Mouse (Mus musculus) layer of hippocampus, adult 11-12 months (tissue): Measurements from ENCODE around the gene H2-DMb2.

Experiments used
- DNase-seq: peaks from one replicate; pipeline ENCODE4 v3.0.0; 2022; ENCODE audit warnings: low spot score

Gene H2-DMb2

GRCm38 (mm10) chr17:34143033-34143432, at the start of gene H2-DMb2:
Gene H2-DMb2, plus strand, starts transcription at chr17:34143307.
- DNase-seq, result peak; percentile 69

- no peak for DNase-seq
Measured at GRCm38 (mm10) chr17:34094283-34095035, 48.6 kb upstream of the H2-DMb2 start.

- DNase-seq, result no peak
Measured at GRCm38 (mm10) chr17:34096497-34097010, 46.6 kb upstream of the H2-DMb2 start.

GRCm38 (mm10) chr17:34097272-34097671, 45.8 kb upstream of the H2-DMb2 start:
- DNase-seq, result no peak

GRCm38 (mm10) chr17:34098709-34099479, 44.2 kb upstream of the H2-DMb2 start:
- no peak for DNase-seq

- no peak for DNase-seq
Measured at GRCm38 (mm10) chr17:34099531-34099930, 43.6 kb upstream of the H2-DMb2 start.

GRCm38 (mm10) chr17:34101185-34101584, 41.9 kb upstream of the H2-DMb2 start:
- no peak for DNase-seq

- DNase-seq, result peak; percentile 96
Measured at GRCm38 (mm10) chr17:34101604-34102032, 41.5 kb upstream of the H2-DMb2 start.

- DNase-seq, result no peak
Measured at GRCm38 (mm10) chr17:34102831-34103230, 40.3 kb upstream of the H2-DMb2 start.

- DNase-seq, result no peak
Measured at GRCm38 (mm10) chr17:34104804-34105203, 38.3 kb upstream of the H2-DMb2 start.

- DNase-seq, result no peak
Measured at GRCm38 (mm10) chr17:34106555-34106954, 36.6 kb upstream of the H2-DMb2 start.

GRCm38 (mm10) chr17:34107109-34107867, 35.8 kb upstream of the H2-DMb2 start:
- no peak for DNase-seq

GRCm38 (mm10) chr17:34108460-34108859, 34.6 kb upstream of the H2-DMb2 start:
- DNase-seq, result no peak

- no peak for DNase-seq
Measured at GRCm38 (mm10) chr17:34109038-34109805, 33.9 kb upstream of the H2-DMb2 start.

- no peak for DNase-seq
Measured at GRCm38 (mm10) chr17:34109806-34110195, 33.3 kb upstream of the H2-DMb2 start.

- no peak for DNase-seq
Measured at GRCm38 (mm10) chr17:34110309-34110708, 32.8 kb upstream of the H2-DMb2 start.

- no peak for DNase-seq
Measured at GRCm38 (mm10) chr17:34114114-34114513, 29.0 kb upstream of the H2-DMb2 start.

GRCm38 (mm10) chr17:34116736-34117370, 26.3 kb upstream of the H2-DMb2 start:
- DNase-seq, result no peak

GRCm38 (mm10) chr17:34117421-34118112, 25.5 kb upstream of the H2-DMb2 start:
- no peak for DNase-seq

- no peak for DNase-seq
Measured at GRCm38 (mm10) chr17:34118113-34118872, 24.8 kb upstream of the H2-DMb2 start.
